Mouse (Mus musculus) megakaryocyte progenitor cell, adult 5-6 weeks (primary cell): ENCODE data around the gene Cic. TPM values are rescaled to one million over a fixed set of nuclear protein-coding genes. Genes with fewer than 3 reads are reported as not detected.

Experiments
- ATAC-seq: replicated peaks from 2 replicates; pipeline ENCODE4 v1.8.0; 2016; ENCODE audit warnings: mild to moderate bottlenecking, moderate TSS enrichment, inconsistent platforms; ENCODE audit not compliant: poor library complexity
- total RNA-seq, 2 experiments: library from RNA; stranded (forward) in 1 of 2; stranded (reverse) in 1 of 2; fragments of 157-497, 149-512 nt in 1 of 2; fragments of 200-1000 nt in 1 of 2; gene quantifications; 2 replicates each; pipeline versions ENCODE4 v1.2.3 to v1.2.4; 2015 to 2017

Cic gene
- total RNA-seq, 2 experiments from 2014 or later: 19.0 to 67.4 TPM

- ATAC-seq: no peak
Measured at GRCm38 (mm10) chr7:25269029-25269428, 1.5 kb downstream of the Cic start.

GRCm38 (mm10) chr7:25269545-25270271 is 2.2 kb downstream of the Cic start:
- ATAC-seq: no peak

- ATAC-seq: no peak
Measured at GRCm38 (mm10) chr7:25270652-25271633, 3.4 kb downstream of the Cic start.

- no peak for ATAC-seq
Measured at GRCm38 (mm10) chr7:25271651-25272444, 4.3 kb downstream of the Cic start.

- ATAC-seq: no peak
Measured at GRCm38 (mm10) chr7:25272445-25273258, 5.1 kb downstream of the Cic start.

GRCm38 (mm10) chr7:25273259-25274241 is 6.0 kb downstream of the Cic start:
- peak; percentile 49 for ATAC-seq

GRCm38 (mm10) chr7:25274571-25274970 is 7.1 kb downstream of the Cic start:
- peak; percentile 45 for ATAC-seq

- no peak for ATAC-seq
Measured at GRCm38 (mm10) chr7:25274996-25275395, 7.5 kb downstream of the Cic start.

- ATAC-seq: no peak
Measured at GRCm38 (mm10) chr7:25275555-25276298, 8.2 kb downstream of the Cic start.

GRCm38 (mm10) chr7:25277405-25277804 is 9.9 kb downstream of the Cic start:
- no peak for ATAC-seq

- ATAC-seq: no peak
Measured at GRCm38 (mm10) chr7:25277998-25278340, 10.5 kb downstream of the Cic start.

GRCm38 (mm10) chr7:25278341-25279075 is 11.0 kb downstream of the Cic start:
- ATAC-seq: peak; percentile 43

- peak; percentile 4; the same call in 1 of the 2 replicates for ATAC-seq
Measured at GRCm38 (mm10) chr7:25279076-25279860, 11.8 kb downstream of the Cic start.

- no peak for ATAC-seq
Measured at GRCm38 (mm10) chr7:25279861-25280791, 12.6 kb downstream of the Cic start.

GRCm38 (mm10) chr7:25281166-25281733 is 13.7 kb downstream of the Cic start:
- no peak; the same call in 1 of the 2 replicates for ATAC-seq
